Mouse (Mus musculus) embryonic fibroblast, embryonic 13.5 days (primary cell): ENCODE data around the gene Ccdc34.

Experiments
- CTCF ChIP-seq: IDR thresholded peaks from 2 replicates; pipeline ENCODE4 v1.5.1; 2011; ENCODE audit warnings: mild to moderate bottlenecking, control low read depth, low read length, moderate library complexity, borderline replicate concordance; ENCODE audit not compliant: insufficient read depth
- POLR2A ChIP-seq: IDR thresholded peaks from 2 replicates; pipeline ENCODE4 v1.6.1; 2011; ENCODE audit warnings: low read depth, mild to moderate bottlenecking, control low read depth, low read length, moderate library complexity

DNA sequence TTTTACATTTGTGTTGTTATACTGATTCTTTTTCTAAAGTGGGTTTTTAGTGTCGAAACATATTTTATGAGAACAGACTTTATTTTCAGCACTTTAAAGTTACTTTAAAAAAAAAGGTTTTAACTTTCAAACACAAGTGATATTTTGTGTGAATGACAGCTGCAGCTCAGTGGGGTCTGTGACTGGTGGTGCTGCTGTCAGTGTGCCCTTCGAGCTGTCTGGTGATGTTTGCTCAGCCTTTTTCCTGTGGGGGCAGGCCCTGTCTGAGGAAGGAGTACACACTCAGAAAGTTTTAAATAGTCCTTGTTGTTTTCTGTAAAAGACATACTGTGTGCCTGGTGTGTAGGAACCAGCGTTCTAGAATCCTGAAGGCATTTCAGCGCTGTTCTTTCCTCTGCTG, 19.0 kb downstream of the Ccdc34 start:
- TF ChIP-seq CTCF = no peak
- no peak for TF ChIP-seq POLR2A
